Mouse (Mus musculus) MEL (cell line): ENCODE data around the gene Dock7.

ENCODE experiments used
- CTCF ChIP-seq, 3 experiments: IDR thresholded peaks in 2 of 3; conservative IDR thresholded peaks in 1 of 3; 2 replicates each; pipeline ENCODE4 v1.5.1; 2011 to 2012; ENCODE audit warnings: low read length in 3 of 3, low read depth in 2 of 3, mild to moderate bottlenecking in 2 of 3, improper control_type of control experiment in 1 of 3, inconsistent platforms in 1 of 3, mixed read lengths in 1 of 3, moderate library complexity in 1 of 3; ENCODE audit not compliant: control insufficient read depth in 1 of 3, insufficient read depth in 1 of 3, poor library complexity in 1 of 3, severe bottlenecking in 1 of 3
- E2F4 ChIP-seq: IDR thresholded peaks from 2 replicates; pipeline ENCODE4 v1.6.1; 2011; ENCODE audit warnings: low read depth, low read length, improper control_type of control experiment, borderline replicate concordance
- EP300 ChIP-seq, 2 experiments: IDR thresholded peaks; 2 replicates each; pipeline ENCODE4 v1.6.1; 2011; ENCODE audit warnings: improper control_type of control experiment in 2 of 2, low read length in 2 of 2, low read depth in 1 of 2, mild to moderate bottlenecking in 1 of 2
- GATA1 ChIP-seq: IDR thresholded peaks from 2 replicates; pipeline ENCODE4 v1.6.1; 2011; ENCODE audit warnings: low read depth, low read length, improper control_type of control experiment
- MAX ChIP-seq: IDR thresholded peaks from 2 replicates; pipeline ENCODE4 v1.6.1; 2011; ENCODE audit warnings: low read length, improper control_type of control experiment
- NELFE ChIP-seq: IDR thresholded peaks from 2 replicates; pipeline ENCODE4 v1.6.1; 2011; ENCODE audit warnings: low read depth, low read length, improper control_type of control experiment
- NRF1 ChIP-seq: IDR thresholded peaks from 2 replicates; pipeline ENCODE4 v1.6.1; 2014; ENCODE audit warnings: low read depth, mild to moderate bottlenecking, inconsistent platforms, low read length, improper control_type of control experiment, moderate library complexity; ENCODE audit not compliant: poor library complexity, insufficient read depth, severe bottlenecking
- POLR2A ChIP-seq, 2 experiments: IDR thresholded peaks; 2 replicates each; pipeline ENCODE4 v1.6.1; 2011 to 2012; ENCODE audit warnings: low read length in 2 of 2, mild to moderate bottlenecking in 2 of 2, control low read depth in 1 of 2, improper control_type of control experiment in 1 of 2, low read depth in 1 of 2, moderate library complexity in 1 of 2; ENCODE audit not compliant: control insufficient read depth in 1 of 2, insufficient read depth in 1 of 2, poor library complexity in 1 of 2
- TAL1 ChIP-seq: IDR thresholded peaks from 2 replicates; pipeline ENCODE4 v1.6.1; 2012; ENCODE audit warnings: mild to moderate bottlenecking, inconsistent platforms, low read length, moderate library complexity, mixed read lengths
- TBP ChIP-seq: IDR thresholded peaks from 2 replicates; pipeline ENCODE4 v1.8.0; 2011; ENCODE audit warnings: low read depth, low read length, improper control_type of control experiment
- TCF12 ChIP-seq: IDR thresholded peaks from 2 replicates; pipeline ENCODE4 v1.6.1; 2014; ENCODE audit warnings: low read depth, mild to moderate bottlenecking, inconsistent platforms, low read length, improper control_type of control experiment, moderate library complexity
- UBTF ChIP-seq: IDR thresholded peaks from 2 replicates; pipeline ENCODE4 v1.6.1; 2012; ENCODE audit warnings: low read depth, mild to moderate bottlenecking, inconsistent platforms, low read length, improper control_type of control experiment, moderate library complexity, borderline replicate concordance; ENCODE audit not compliant: insufficient read depth

DNA sequence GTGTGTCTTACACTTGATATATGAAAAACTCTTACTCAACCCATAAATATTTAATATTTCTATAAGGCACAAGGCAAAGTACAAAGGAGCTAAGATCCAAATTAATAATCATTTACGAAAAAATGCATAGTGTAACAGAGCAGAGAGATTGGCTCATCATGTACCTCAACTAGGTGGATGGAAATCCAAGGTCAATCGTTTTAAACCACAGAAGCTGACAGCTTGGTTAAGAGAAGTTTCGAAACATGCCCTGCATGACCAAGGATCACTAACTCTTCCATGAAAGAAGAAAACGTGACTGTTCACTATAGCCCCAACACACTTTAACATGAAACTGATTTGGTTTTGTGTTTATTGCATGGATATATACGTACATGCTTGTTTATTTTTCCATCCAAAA is 92.3 kb downstream of the Dock7 start:
- TF ChIP-seq TAL1 (no peak), NRF1 (no peak), UBTF (no peak), CTCF (IDR thresholded peaks at IDR 0.05 in 2 of 3, conservative IDR thresholded peaks at IDR 0.05 in 1 of 3; ENCODE audit: control insufficient read depth in 1 of 3, insufficient read depth in 1 of 3, low read depth in 2 of 3, low read length in 3 of 3, poor library complexity in 1 of 3, severe bottlenecking in 1 of 3) (no peak), GATA1 (no peak), E2F4 (no peak), NELFE (no peak), POLR2A (IDR thresholded peaks at IDR 0.05; ENCODE audit: control insufficient read depth in 1 of 2, insufficient read depth in 1 of 2, low read depth in 1 of 2, low read length in 2 of 2, poor library complexity in 1 of 2) (no peak), EP300 (IDR thresholded peaks at IDR 0.05; ENCODE audit: low read depth in 1 of 2, low read length in 2 of 2) (no peak), TCF12 (no peak), TBP (no peak), MAX (no peak)
